Mouse (Mus musculus): Measurements from ENCODE around the gene B3galt1. TPM values are rescaled to one million over a fixed set of nuclear protein-coding genes. Genes with fewer than 3 reads are reported as not detected.

B3galt1 gene
- polyA plus RNA-seq, 1 experiment from 2014 or later = 0.33 TPM

DNA sequence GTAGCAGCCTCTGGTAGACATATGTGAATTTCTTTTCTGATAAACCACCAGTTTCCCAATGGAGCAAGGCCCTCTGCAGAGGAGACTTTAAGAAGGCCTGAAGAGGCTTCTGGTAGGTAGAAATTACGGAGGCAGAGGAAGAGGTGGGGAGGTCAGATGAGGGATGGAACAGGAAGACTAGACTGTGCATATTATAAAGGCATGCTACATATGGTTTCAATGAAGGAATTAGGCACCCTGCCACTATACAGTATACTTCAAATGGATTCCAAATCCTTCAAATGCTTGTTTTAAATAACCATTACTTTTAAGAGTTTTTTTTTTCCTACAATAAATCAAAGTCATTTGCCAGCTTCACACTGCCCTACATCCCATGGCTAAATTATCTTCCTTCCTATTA lies 518.8 kb downstream of the B3galt1 start:
- Histone ChIP-seq H3K9me3 (replicated peaks; ENCODE audit: control insufficient read depth, low read length) (no peaks in the 10 kb centered on the region), H3K4me1 (ENCODE audit: control insufficient read depth, low read depth, low read length) (no peaks in the 10 kb centered on the region), H3K36me3 (ENCODE audit: control insufficient read depth, insufficient read depth) (no peaks in the 10 kb centered on the region), H3K9ac (ENCODE audit: low read depth, low read length) (no peak overlapping the region), H3K4me3 (ENCODE audit: low read depth, low read length) (no peak overlapping the region), H3K27me3 (ENCODE audit: control insufficient read depth, insufficient read depth, low read depth, low read length) (no peaks in the 10 kb centered on the region), H3K4me2 (ENCODE audit: low read depth, low read length) (no peak overlapping the region), H3K27ac (ENCODE audit: low read length) (no peak overlapping the region)
- 33% methylated on average over 1 of the region's 1 CpGs for WGBS (ENCODE audit: insufficient replicate concordance)
- ATAC-seq (ENCODE audit: low read depth) = no peak

DNA sequence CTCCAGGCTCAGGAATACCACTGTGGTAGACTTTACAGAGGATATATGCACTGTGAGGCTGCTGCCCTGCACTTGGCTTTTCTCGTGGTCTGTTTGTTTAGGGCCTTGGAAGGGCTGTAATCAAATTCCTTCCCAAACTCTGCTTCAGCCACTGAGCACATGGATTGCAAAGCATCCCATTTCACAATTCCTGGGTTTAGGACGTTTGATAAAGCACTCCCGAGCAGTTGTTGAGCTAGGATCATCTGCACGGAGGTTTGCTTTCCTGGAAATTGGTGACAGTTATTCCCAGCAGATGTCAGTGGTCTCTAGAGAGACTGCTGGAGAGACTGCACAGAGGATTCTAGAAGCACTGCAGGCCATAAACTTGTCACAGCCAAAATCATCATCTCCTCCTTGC lies 520.4 kb downstream of the B3galt1 start:
- Histone ChIP-seq H3K4me2 (ENCODE audit: low read depth, low read length) (no peak overlapping the region), H3K27ac (ENCODE audit: low read length) (no peak overlapping the region), H3K36me3 (ENCODE audit: control insufficient read depth, insufficient read depth) (no peaks in the 10 kb centered on the region), H3K4me3 (ENCODE audit: low read depth, low read length) (no peak overlapping the region), H3K9me3 (replicated peaks; ENCODE audit: control insufficient read depth, low read length) (no peaks in the 10 kb centered on the region), H3K4me1 (ENCODE audit: control insufficient read depth, low read depth, low read length) (no peaks in the 10 kb centered on the region), H3K27me3 (ENCODE audit: control insufficient read depth, insufficient read depth, low read depth, low read length) (no peaks in the 10 kb centered on the region), H3K9ac (ENCODE audit: low read depth, low read length) (no peak overlapping the region)
- no peak for ATAC-seq (ENCODE audit: low read depth)
- 52% methylated on average over 4 of the region's 4 CpGs for WGBS (ENCODE audit: insufficient replicate concordance)

DNA sequence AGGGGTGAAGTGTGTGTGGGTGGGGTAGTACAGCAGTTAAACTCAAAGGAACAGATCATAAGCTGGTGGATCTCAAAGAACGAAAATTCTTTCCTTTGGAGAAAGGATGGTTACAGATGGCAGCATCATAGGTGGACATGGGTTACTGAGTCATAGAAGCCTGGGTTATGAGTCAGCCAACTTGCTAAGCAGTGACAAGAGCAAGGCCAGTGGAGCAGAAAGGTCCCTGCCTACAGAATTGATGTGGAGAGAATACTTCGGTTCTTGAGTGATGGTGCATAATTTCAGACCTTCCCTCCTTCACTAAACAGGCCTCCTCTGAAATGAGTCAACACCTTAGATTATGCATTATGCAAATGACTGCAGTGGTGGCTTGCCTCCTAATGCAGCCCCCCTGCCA lies 525.9 kb downstream of the B3galt1 start:
- Histone ChIP-seq H3K36me3 (ENCODE audit: control insufficient read depth, insufficient read depth) (no peaks in the 10 kb centered on the region), H3K9ac (ENCODE audit: low read depth, low read length) (no peak overlapping the region), H3K27me3 (ENCODE audit: control insufficient read depth, insufficient read depth, low read depth, low read length) (no peaks in the 10 kb centered on the region), H3K9me3 (replicated peaks; ENCODE audit: control insufficient read depth, low read length) (no peaks in the 10 kb centered on the region), H3K27ac (ENCODE audit: low read length) (no peak overlapping the region), H3K4me2 (ENCODE audit: low read depth, low read length) (no peak overlapping the region), H3K4me1 (ENCODE audit: control insufficient read depth, low read depth, low read length) (no peaks in the 10 kb centered on the region), H3K4me3 (ENCODE audit: low read depth, low read length) (no peak overlapping the region)
- ATAC-seq (ENCODE audit: low read depth) = no peak
- 70% methylated on average over 2 of the region's 2 CpGs for WGBS (ENCODE audit: insufficient replicate concordance)

DNA sequence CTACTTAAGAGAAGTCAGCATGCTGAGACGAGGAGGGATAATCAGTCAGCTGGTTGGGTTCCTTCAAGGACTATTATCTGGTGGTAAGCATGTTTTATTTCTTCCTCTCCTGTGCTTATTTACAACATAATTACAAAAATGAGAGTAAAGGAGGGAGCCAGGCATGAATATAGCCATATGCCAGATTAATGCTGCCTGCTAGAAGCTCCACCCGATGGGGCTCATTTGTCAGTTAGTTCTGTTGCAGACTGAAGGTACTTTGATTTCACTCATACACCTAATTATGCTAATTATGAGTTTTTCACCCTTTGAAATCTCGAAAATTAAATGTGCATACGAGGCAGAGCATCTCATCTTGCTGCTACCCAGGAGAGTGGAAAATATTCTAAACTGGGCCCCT lies 539.0 kb downstream of the B3galt1 start:
- Histone ChIP-seq H3K9me3 (replicated peaks; ENCODE audit: control insufficient read depth, low read length) (no peaks in the 10 kb centered on the region), H3K9ac (ENCODE audit: low read depth, low read length) (no peak overlapping the region), H3K27ac (ENCODE audit: low read length) (no peak overlapping the region), H3K4me3 (ENCODE audit: low read depth, low read length) (no peak overlapping the region), H3K27me3 (ENCODE audit: control insufficient read depth, insufficient read depth, low read depth, low read length) (no peaks in the 10 kb centered on the region), H3K4me1 (ENCODE audit: control insufficient read depth, low read depth, low read length) (no peaks in the 10 kb centered on the region), H3K4me2 (ENCODE audit: low read depth, low read length) (no peak overlapping the region), H3K36me3 (ENCODE audit: control insufficient read depth, insufficient read depth) (no peaks in the 10 kb centered on the region)
- no peak for ATAC-seq (ENCODE audit: low read depth)
- WGBS (ENCODE audit: insufficient replicate concordance) = 44% methylated on average over 4 of the region's 4 CpGs

DNA sequence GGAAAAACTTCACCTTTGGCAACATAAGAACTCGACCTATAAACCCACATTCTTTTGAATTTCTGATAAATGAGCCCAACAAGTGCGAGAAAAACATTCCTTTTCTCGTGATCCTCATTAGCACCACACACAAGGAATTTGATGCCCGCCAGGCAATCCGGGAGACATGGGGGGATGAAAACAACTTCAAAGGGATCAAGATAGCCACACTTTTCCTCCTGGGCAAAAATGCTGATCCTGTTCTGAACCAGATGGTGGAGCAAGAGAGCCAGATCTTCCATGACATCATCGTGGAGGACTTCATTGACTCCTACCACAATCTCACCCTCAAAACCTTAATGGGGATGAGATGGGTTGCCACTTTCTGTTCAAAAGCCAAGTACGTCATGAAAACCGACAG lies 552.4 kb downstream of the B3galt1 start:
- no peak overlapping the region for H3K4me2 ChIP-seq (ENCODE audit: low read depth, low read length)
- H3K9me3 ChIP-seq (replicated peaks; ENCODE audit: control insufficient read depth, low read length) = no peaks in the 10 kb centered on the region; the same call in 1 of the 2 replicates
- H3K4me1 ChIP-seq (ENCODE audit: control insufficient read depth, low read depth, low read length) = no peaks in the 10 kb centered on the region
- no peak overlapping the region for H3K4me3 ChIP-seq (ENCODE audit: low read depth, low read length)
- no peaks in the 10 kb centered on the region for H3K36me3 ChIP-seq (ENCODE audit: control insufficient read depth, insufficient read depth)
- H3K27me3 ChIP-seq (ENCODE audit: control insufficient read depth, insufficient read depth, low read depth, low read length) = no peaks in the 10 kb centered on the region
- 54% methylated on average over 8 of the region's 8 CpGs for WGBS (ENCODE audit: insufficient replicate concordance)
- no peak overlapping the region for H3K27ac ChIP-seq (ENCODE audit: low read length)
- H3K9ac ChIP-seq (ENCODE audit: low read depth, low read length) = no peak overlapping the region
- no peak for ATAC-seq (ENCODE audit: low read depth)

DNA sequence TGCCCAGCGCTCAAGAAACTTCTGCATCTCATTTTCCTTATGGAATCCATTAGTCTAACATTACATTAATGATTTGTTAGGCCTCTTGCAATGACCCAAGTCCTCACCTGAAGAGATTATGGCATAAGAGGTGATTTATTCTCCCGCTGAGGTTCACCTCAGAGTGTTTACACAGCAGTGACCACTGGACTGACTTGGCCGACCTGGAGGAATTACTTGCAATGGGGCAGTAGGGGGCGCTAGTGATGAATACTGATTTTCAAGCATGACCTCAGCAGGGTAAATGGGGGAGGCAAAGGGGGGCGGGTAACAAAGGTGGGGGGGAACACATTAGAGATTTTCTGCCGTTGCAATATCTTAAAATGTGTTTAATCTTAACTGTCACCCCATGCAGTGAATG lies 559.1 kb downstream of the B3galt1 start:
- no peaks in the 10 kb centered on the region for H3K9me3 ChIP-seq (replicated peaks; ENCODE audit: control insufficient read depth, low read length)
- no peak overlapping the region for H3K4me3 ChIP-seq (ENCODE audit: low read depth, low read length)
- H3K9ac ChIP-seq (ENCODE audit: low read depth, low read length) = no peak overlapping the region
- H3K4me1 ChIP-seq (ENCODE audit: control insufficient read depth, low read depth, low read length) = no peaks in the 10 kb centered on the region
- no peak overlapping the region for H3K27ac ChIP-seq (ENCODE audit: low read length)
- H3K36me3 ChIP-seq (ENCODE audit: control insufficient read depth, insufficient read depth) = no peaks in the 10 kb centered on the region
- ATAC-seq (ENCODE audit: low read depth) = no peak
- WGBS (ENCODE audit: insufficient replicate concordance) = 42% methylated on average over 6 of the region's 6 CpGs
- H3K4me2 ChIP-seq (ENCODE audit: low read depth, low read length) = no peak overlapping the region
- H3K27me3 ChIP-seq (ENCODE audit: control insufficient read depth, insufficient read depth, low read depth, low read length) = no peaks in the 10 kb centered on the region

DNA sequence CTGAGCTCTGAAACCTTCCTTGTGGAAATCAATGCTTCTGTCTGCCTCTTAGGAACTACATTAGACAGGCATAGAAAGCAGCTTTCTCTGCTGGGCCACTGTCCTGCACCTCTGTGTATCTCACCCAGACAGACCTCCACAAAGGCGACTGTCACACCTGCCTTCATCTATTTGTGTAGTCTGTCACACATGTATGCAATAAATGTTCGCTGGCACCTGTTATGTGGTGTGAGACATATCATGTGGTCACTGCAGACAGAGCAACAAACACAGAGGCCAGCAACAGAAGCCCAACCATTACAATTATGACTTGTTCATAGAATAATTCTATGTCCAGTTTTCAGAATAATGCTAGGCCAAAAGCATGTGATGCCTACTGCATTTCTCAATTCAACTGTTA lies 575.4 kb downstream of the B3galt1 start:
- Histone ChIP-seq H3K4me2 (ENCODE audit: low read depth, low read length) (no peak overlapping the region), H3K4me1 (ENCODE audit: control insufficient read depth, low read depth, low read length) (no peaks in the 10 kb centered on the region), H3K27ac (ENCODE audit: low read length) (no peak overlapping the region), H3K9me3 (replicated peaks; ENCODE audit: control insufficient read depth, low read length) (no peaks in the 10 kb centered on the region), H3K27me3 (ENCODE audit: control insufficient read depth, insufficient read depth, low read depth, low read length) (no peaks in the 10 kb centered on the region), H3K36me3 (ENCODE audit: control insufficient read depth, insufficient read depth) (no peaks in the 10 kb centered on the region), H3K9ac (ENCODE audit: low read depth, low read length) (no peak overlapping the region), H3K4me3 (ENCODE audit: low read depth, low read length) (no peak overlapping the region)
- no peak for ATAC-seq (ENCODE audit: low read depth)
- 52% methylated on average over 2 of the region's 2 CpGs for WGBS (ENCODE audit: insufficient replicate concordance)

DNA sequence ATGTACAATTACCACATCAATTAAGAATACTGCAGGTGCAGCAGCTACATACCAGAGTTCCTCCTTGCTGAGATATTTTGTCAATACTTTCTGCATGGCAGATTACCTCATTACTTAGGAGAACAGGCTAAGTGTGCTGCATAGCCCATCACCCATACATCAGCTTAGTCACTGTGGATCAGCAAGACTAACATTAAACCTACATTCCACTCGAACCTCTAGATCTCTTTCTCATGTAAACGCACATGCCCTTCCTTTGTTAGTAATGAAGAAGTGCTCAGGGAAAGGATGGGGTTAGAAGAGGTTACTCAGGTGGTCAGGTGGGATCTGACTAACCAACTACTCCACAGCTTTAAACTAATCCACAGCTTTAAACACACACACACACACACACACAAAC lies 577.6 kb downstream of the B3galt1 start:
- ATAC-seq (ENCODE audit: low read depth) = no peak
- Histone ChIP-seq H3K9me3 (replicated peaks; ENCODE audit: control insufficient read depth, low read length) (no peaks in the 10 kb centered on the region), H3K27me3 (ENCODE audit: control insufficient read depth, insufficient read depth, low read depth, low read length) (no peaks in the 10 kb centered on the region), H3K27ac (ENCODE audit: low read length) (no peak overlapping the region), H3K4me2 (ENCODE audit: low read depth, low read length) (no peak overlapping the region), H3K36me3 (ENCODE audit: control insufficient read depth, insufficient read depth) (no peaks in the 10 kb centered on the region), H3K4me3 (ENCODE audit: low read depth, low read length) (no peak overlapping the region), H3K4me1 (ENCODE audit: control insufficient read depth, low read depth, low read length) (no peaks in the 10 kb centered on the region), H3K9ac (ENCODE audit: low read depth, low read length) (no peak overlapping the region)
- 58% methylated on average over 2 of the region's 2 CpGs for WGBS (ENCODE audit: insufficient replicate concordance)

DNA sequence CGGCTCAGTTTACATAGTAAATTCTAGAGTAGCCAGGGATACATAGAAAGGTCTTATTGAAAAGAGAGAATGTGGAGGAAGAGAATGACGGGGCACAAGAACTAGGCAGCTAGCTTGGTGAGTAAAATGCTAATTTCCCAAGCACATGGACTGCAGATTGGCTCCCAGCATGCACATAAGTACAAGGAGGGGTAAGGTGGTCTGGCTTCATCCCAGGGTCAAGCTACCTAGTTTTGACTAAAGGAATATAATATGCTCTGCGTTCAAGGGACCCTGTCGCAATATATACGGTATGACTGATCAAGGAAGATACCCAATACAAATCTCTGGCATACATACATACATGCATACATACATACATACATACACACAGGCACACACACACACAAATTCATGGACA lies 594.1 kb downstream of the B3galt1 start:
- no peaks in the 10 kb centered on the region for H3K36me3 ChIP-seq (ENCODE audit: control insufficient read depth, insufficient read depth)
- WGBS (ENCODE audit: insufficient replicate concordance) = 67% methylated on average over 5 of the region's 5 CpGs
- no peak for ATAC-seq (ENCODE audit: low read depth)
- no peak overlapping the region for H3K4me3 ChIP-seq (ENCODE audit: low read depth, low read length)
- H3K9ac ChIP-seq (ENCODE audit: low read depth, low read length) = no peak overlapping the region
- no peaks in the 10 kb centered on the region for H3K9me3 ChIP-seq (replicated peaks; ENCODE audit: control insufficient read depth, low read length)
- no peaks in the 10 kb centered on the region for H3K27me3 ChIP-seq (ENCODE audit: control insufficient read depth, insufficient read depth, low read depth, low read length)
- no peak overlapping the region for H3K4me2 ChIP-seq (ENCODE audit: low read depth, low read length)
- H3K27ac ChIP-seq (ENCODE audit: low read length) = no peak overlapping the region
- no peaks in the 10 kb centered on the region for H3K4me1 ChIP-seq (ENCODE audit: control insufficient read depth, low read depth, low read length)

DNA sequence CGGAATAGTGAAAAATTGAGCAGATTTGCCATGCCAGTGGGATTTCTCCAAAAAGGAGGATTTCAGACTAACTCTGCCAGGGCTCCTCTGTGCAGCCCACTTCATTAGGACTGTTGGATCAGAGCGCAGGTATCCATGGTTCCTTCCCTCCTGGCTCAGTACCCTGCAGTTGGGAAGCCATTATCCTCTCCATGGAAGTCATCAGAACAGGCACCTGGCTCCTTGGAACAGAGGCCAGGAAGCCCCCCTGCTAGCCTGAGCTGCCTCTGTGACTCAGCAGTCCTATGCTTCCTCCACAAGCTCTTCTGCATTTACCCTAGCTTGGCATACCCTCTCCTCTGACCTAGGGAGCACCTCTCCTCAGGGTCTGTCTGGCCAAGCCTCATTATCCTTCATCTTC lies 594.9 kb downstream of the B3galt1 start:
- 59% methylated on average over 2 of the region's 2 CpGs for WGBS (ENCODE audit: insufficient replicate concordance)
- no peaks in the 10 kb centered on the region for H3K9me3 ChIP-seq (replicated peaks; ENCODE audit: control insufficient read depth, low read length)
- H3K4me3 ChIP-seq (ENCODE audit: low read depth, low read length) = no peak overlapping the region
- H3K4me2 ChIP-seq (ENCODE audit: low read depth, low read length) = no peak overlapping the region
- no peaks in the 10 kb centered on the region for H3K4me1 ChIP-seq (ENCODE audit: control insufficient read depth, low read depth, low read length)
- no peak for ATAC-seq (ENCODE audit: low read depth)
- no peaks in the 10 kb centered on the region for H3K27me3 ChIP-seq (ENCODE audit: control insufficient read depth, insufficient read depth, low read depth, low read length)
- no peak overlapping the region for H3K9ac ChIP-seq (ENCODE audit: low read depth, low read length)
- no peak overlapping the region for H3K27ac ChIP-seq (ENCODE audit: low read length)
- H3K36me3 ChIP-seq (ENCODE audit: control insufficient read depth, insufficient read depth) = no peaks in the 10 kb centered on the region

All from liver, embryonic 16.5 days (tissue).